Mouse (Mus musculus): ENCODE measurements around the gene Trio. TPM values are rescaled to one million over a fixed set of nuclear protein-coding genes. Genes with fewer than 3 reads are reported as not detected.

The Trio gene
- polyA plus RNA-seq, 1 experiment: 17.5 TPM

GRCm38 (mm10) chr15:27906409-27906808, 119.2 kb downstream of the Trio start:
- H3K4me3 ChIP-seq (ENCODE audit: low read depth, low read length): no peak overlapping the region
- TF ChIP-seq CTCF (IDR thresholded peaks at IDR 0.05; ENCODE audit: extremely low read depth, insufficient read length, insufficient replicate concordance, low read depth, low read length): no peak
- no peak for TF ChIP-seq POLR2A (IDR thresholded peaks at IDR 0.05; ENCODE audit: low read depth, low read length)
- WGBS: 80% methylated on average over 4 of the region's 4 CpGs
- H3K4me1 ChIP-seq (ENCODE audit: control insufficient read depth, insufficient read depth, insufficient read length, low read length): no peaks in the 10 kb centered on the region
- no peaks in the 10 kb centered on the region for H3K27me3 ChIP-seq (ENCODE audit: control insufficient read depth, insufficient read depth, low read length)
- H3K36me3 ChIP-seq (ENCODE audit: control insufficient read depth, insufficient read depth, low read length): peaks cover 3% of the 10 kb centered on the region; the same call in 1 of the 2 replicates
- H3K27ac ChIP-seq (ENCODE audit: insufficient read depth, low read depth, low read length): no peak overlapping the region

- TF ChIP-seq CTCF (IDR thresholded peaks at IDR 0.05; ENCODE audit: extremely low read depth, insufficient read length, insufficient replicate concordance, low read depth, low read length) (peak; percentile 32; the same call in 1 of the 2 replicates), POLR2A (IDR thresholded peaks at IDR 0.05; ENCODE audit: low read depth, low read length) (no peak)
- 75% methylated on average over 6 of the region's 6 CpGs for WGBS
- Histone ChIP-seq H3K4me3 (ENCODE audit: low read depth, low read length) (no peak overlapping the region), H3K4me1 (ENCODE audit: control insufficient read depth, insufficient read depth, insufficient read length, low read length) (no peaks in the 10 kb centered on the region), H3K36me3 (ENCODE audit: control insufficient read depth, insufficient read depth, low read length) (peaks cover 9% of the 10 kb centered on the region), H3K27me3 (ENCODE audit: control insufficient read depth, insufficient read depth, low read length) (no peaks in the 10 kb centered on the region), H3K27ac (ENCODE audit: insufficient read depth, low read depth, low read length) (no peak overlapping the region)
These were observed 120.3 kb downstream of the Trio start for GRCm38 (mm10) chr15:27905341-27905740.

GRCm38 (mm10) chr15:27904346-27905005, 121.2 kb downstream of the Trio start:
- TF ChIP-seq POLR2A (IDR thresholded peaks at IDR 0.05; ENCODE audit: low read depth, low read length) (no peak), CTCF (IDR thresholded peaks at IDR 0.05; ENCODE audit: extremely low read depth, insufficient read length, insufficient replicate concordance, low read depth, low read length) (no peak)
- H3K27me3 ChIP-seq (ENCODE audit: control insufficient read depth, insufficient read depth, low read length): no peaks in the 10 kb centered on the region
- 90% methylated on average over 16 of the region's 16 CpGs for whole genome bisulfite sequencing

GRCm38 (mm10) chr15:27901200-27901599, 124.4 kb downstream of the Trio start:
- Histone ChIP-seq H3K27me3 (ENCODE audit: control insufficient read depth, insufficient read depth, low read length) (no peaks in the 10 kb centered on the region), H3K27ac (ENCODE audit: insufficient read depth, low read depth, low read length) (no peak overlapping the region), H3K4me3 (ENCODE audit: low read depth, low read length) (no peak overlapping the region), H3K36me3 (ENCODE audit: control insufficient read depth, insufficient read depth, low read length) (peaks cover 13% of the 10 kb centered on the region), H3K4me1 (ENCODE audit: control insufficient read depth, insufficient read depth, insufficient read length, low read length) (no peaks in the 10 kb centered on the region)
- 92% methylated on average over 15 of the region's 15 CpGs for WGBS
- TF ChIP-seq CTCF (IDR thresholded peaks at IDR 0.05; ENCODE audit: extremely low read depth, insufficient read length, insufficient replicate concordance, low read depth, low read length) (no peak), POLR2A (IDR thresholded peaks at IDR 0.05; ENCODE audit: low read depth, low read length) (no peak)

More at GRCm38 (mm10) chr15:27904346-27905005, 121.2 kb downstream of the Trio start:
- H3K4me3 ChIP-seq (ENCODE audit: low read depth, low read length): no peak overlapping the region
- no peaks in the 10 kb centered on the region for H3K4me1 ChIP-seq (ENCODE audit: control insufficient read depth, insufficient read depth, insufficient read length, low read length)
- H3K36me3 ChIP-seq (ENCODE audit: control insufficient read depth, insufficient read depth, low read length): peaks cover 9% of the 10 kb centered on the region
- H3K27ac ChIP-seq (ENCODE audit: insufficient read depth, low read depth, low read length): no peak overlapping the region

GRCm38 (mm10) chr15:27898795-27899406, 126.7 kb downstream of the Trio start:
- Histone ChIP-seq H3K4me3 (ENCODE audit: low read depth, low read length) (no peak overlapping the region), H3K27me3 (ENCODE audit: control insufficient read depth, insufficient read depth, low read length) (no peaks in the 10 kb centered on the region), H3K36me3 (ENCODE audit: control insufficient read depth, insufficient read depth, low read length) (peaks cover 14% of the 10 kb centered on the region), H3K4me1 (ENCODE audit: control insufficient read depth, insufficient read depth, insufficient read length, low read length) (no peaks in the 10 kb centered on the region), H3K27ac (ENCODE audit: insufficient read depth, low read depth, low read length) (no peak overlapping the region)
- no peak for TF ChIP-seq POLR2A (IDR thresholded peaks at IDR 0.05; ENCODE audit: low read depth, low read length)
- TF ChIP-seq CTCF (IDR thresholded peaks at IDR 0.05; ENCODE audit: extremely low read depth, insufficient read length, insufficient replicate concordance, low read depth, low read length): no peak
- WGBS: 67% methylated on average over 6 of the region's 6 CpGs

GRCm38 (mm10) chr15:27894112-27894511, 131.5 kb downstream of the Trio start:
- H3K4me1 ChIP-seq (ENCODE audit: control insufficient read depth, insufficient read depth, insufficient read length, low read length): no peaks in the 10 kb centered on the region
- no peak for TF ChIP-seq POLR2A (IDR thresholded peaks at IDR 0.05; ENCODE audit: low read depth, low read length)
- no peak for TF ChIP-seq CTCF (IDR thresholded peaks at IDR 0.05; ENCODE audit: extremely low read depth, insufficient read length, insufficient replicate concordance, low read depth, low read length)
- peaks cover 7% of the 10 kb centered on the region for H3K36me3 ChIP-seq (ENCODE audit: control insufficient read depth, insufficient read depth, low read length)
- no peak overlapping the region for H3K4me3 ChIP-seq (ENCODE audit: low read depth, low read length)
- no peak overlapping the region for H3K27ac ChIP-seq (ENCODE audit: insufficient read depth, low read depth, low read length)
- H3K27me3 ChIP-seq (ENCODE audit: control insufficient read depth, insufficient read depth, low read length): no peaks in the 10 kb centered on the region
- WGBS: 92% methylated on average over 12 of the region's 12 CpGs

GRCm38 (mm10) chr15:27892029-27892428, 133.6 kb downstream of the Trio start:
- no peak for TF ChIP-seq CTCF (IDR thresholded peaks at IDR 0.05; ENCODE audit: extremely low read depth, insufficient read length, insufficient replicate concordance, low read depth, low read length)
- TF ChIP-seq POLR2A (IDR thresholded peaks at IDR 0.05; ENCODE audit: low read depth, low read length): no peak
- no peak overlapping the region for H3K27ac ChIP-seq (ENCODE audit: insufficient read depth, low read depth, low read length)

More at GRCm38 (mm10) chr15:27892029-27892428, 133.6 kb downstream of the Trio start:
- Histone ChIP-seq H3K27me3 (ENCODE audit: control insufficient read depth, insufficient read depth, low read length) (no peaks in the 10 kb centered on the region), H3K36me3 (ENCODE audit: control insufficient read depth, insufficient read depth, low read length) (peaks cover 6% of the 10 kb centered on the region), H3K4me3 (ENCODE audit: low read depth, low read length) (no peak overlapping the region), H3K4me1 (ENCODE audit: control insufficient read depth, insufficient read depth, insufficient read length, low read length) (no peaks in the 10 kb centered on the region)
- WGBS: 90% methylated on average over 5 of the region's 5 CpGs
